Mouse (Mus musculus) layer of hippocampus, adult 9-10 months (tissue): ENCODE measurements around the gene Gm21861.
"Not testable (repeated sequence)": the region's sequence is repeated elsewhere in the genome, so short reads cannot be mapped to it uniquely, and the experiment has no call there.

Experiments used
- DNase-seq: peaks from one replicate; pipeline ENCODE4 v3.0.0; 2022; ENCODE audit warnings: low spot score

Gm21861 gene

GRCm38 (mm10) chrY:58814497-58814896 is at the start of gene Gm21861:
Gene Gm21861, minus strand, starts transcription at chrY:58814597.
- not testable (repeated sequence) for DNase-seq
